Mouse (Mus musculus) gastrocnemius, postnatal 4 days (tissue): Measurements from ENCODE around the gene Mfap3. TPM values are rescaled to one million over a fixed set of nuclear protein-coding genes. Genes with fewer than 3 reads are reported as not detected.

ENCODE experiments used
- DNase-seq, 2 experiments: peaks; one replicate each; pipeline ENCODE4 v3.0.0; 2021 to 2022; ENCODE audit warnings: low spot score in 2 of 2, mixed read lengths in 2 of 2
- total RNA-seq, 2 experiments: library from RNA; stranded (reverse); gene quantifications; 2 replicates each; pipeline ENCODE4 v1.2.3; 2021

The Mfap3 gene
- total RNA-seq, 2 experiments from 2014 or later, result 23.6 to 24.6 TPM

DNA sequence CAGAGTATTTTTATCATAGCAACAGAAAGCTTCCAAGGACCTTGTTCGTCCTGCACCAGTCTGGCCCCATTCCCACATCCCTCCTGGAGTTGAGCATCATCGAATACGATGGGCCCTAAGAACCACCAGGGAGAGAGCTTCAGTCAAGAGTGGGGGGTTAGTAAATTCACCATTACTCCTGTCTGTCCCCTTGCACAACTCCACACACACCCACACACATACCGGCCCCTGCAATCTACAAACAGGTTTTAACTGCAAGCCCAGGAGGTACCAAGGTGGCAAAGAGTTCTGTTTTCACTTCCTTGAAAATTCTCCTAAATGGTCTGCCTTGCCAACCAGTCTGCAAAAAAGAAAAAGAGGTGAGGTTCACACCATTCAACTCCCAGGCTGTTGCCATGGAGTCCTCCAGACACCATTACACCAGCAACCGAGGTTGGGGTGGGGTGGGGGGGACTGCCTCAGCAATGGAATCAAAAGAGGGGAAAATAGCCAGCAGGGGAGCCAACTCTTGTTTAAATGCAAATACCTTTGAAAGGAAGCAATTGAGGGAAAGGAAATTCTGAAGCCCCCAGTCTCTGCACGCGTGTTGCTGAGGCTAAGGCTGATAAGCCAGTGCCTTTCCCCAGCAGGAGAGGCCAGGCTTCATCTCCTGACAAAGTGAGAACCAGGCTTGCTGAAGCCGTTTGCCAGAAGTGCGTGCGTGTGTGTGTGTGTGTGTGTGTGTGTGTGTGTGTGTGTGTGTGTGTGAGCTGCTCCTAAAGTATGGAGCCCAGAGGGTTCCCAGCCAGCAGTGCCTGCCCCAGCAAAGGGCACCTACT is 64.6 kb downstream of the Mfap3 start:
- DNase-seq, result no peak

Other genes starting within 250 kb of the Mfap3 start
- 10 to 100 TPM; 36.9 to 44.9 TPM for gene Fam114a2, start within 50 bp of the Mfap3 start, total RNA-seq
- gene Galnt10, start 126.8 kb downstream of the Mfap3 start, total RNA-seq, result 10 to 100 TPM; 16.9 to 18.8 TPM